Mouse (Mus musculus): ENCODE measurements around the gene Cyp2c38.
"Not testable (repeated sequence)": the region's sequence is repeated elsewhere in the genome, so short reads cannot be mapped to it uniquely, and the experiment has no call there.

Gene Cyp2c38

GRCm38 (mm10) chr19:39462941-39463340 is at the start of gene Cyp2c38:
Gene Cyp2c38, minus strand, starts transcription at chr19:39463075.
- DNase-seq (ENCODE audit: low read depth, low spot score), result no peak

DNA sequence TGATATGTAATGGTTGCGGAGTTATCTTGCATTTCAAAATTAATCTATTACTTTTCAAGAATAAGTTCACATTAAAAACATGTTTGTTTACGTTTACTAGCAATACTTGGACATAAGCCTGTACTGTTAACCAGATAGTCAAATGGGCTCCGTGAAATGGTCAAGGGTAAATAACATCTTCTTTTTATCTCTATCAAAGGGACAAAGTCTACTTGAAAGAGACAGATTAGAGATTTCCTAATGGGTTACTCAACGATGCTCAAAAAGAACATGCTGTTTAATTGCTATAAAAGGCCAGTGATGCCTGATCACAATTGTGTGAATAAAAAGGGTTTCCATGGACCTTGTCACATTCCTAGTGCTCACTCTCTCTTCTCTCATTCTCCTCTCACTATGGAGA is 47.7 kb upstream of the Cyp2c38 start, which contains the start of gene Cyp2c39:
Cyp2c39 (plus strand) TSS at position 329 of the 400 bp plus-strand sequence.
- DNase-seq (ENCODE audit: low read depth, low spot score), result no peak

DNA sequence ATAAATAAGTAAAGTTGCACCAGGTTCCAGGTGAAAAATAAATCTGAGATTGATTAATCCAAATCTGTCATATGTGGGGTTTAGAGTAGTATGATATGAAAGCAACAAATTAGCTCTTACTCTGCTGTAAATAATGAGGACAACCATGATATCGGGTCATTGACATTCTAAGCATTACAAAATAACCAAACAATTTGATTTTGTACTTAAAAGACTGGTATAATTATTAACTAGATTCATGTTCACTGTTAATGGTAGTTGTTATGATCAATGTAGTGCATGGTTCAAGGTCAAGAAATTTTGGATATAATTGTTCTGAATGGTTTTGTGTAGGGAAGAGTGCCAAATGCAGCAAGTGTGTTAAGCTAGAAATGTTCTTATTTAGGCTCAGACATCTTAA is 46.7 kb upstream of the Cyp2c38 start:
- no peak for DNase-seq (ENCODE audit: low read depth, low spot score)

DNA sequence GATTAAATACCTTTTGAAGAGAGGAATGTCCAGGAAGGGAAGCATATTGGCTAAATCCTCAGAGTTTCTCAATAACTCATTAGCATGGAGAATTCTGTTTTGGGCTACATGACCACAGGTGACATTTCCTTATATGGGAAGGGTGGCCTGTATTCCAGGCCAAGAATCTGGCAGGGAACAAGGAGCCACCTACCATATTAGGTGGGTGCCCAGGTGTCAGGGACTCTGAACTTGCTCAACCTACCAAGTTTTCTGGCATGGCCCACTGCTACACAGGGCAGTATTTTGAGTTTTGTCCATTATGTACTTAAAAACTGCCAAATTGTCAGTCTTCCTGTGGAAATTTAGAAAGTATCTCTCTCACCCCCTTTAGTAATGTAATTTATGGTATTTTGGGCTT is 43.5 kb upstream of the Cyp2c38 start:
- no peak for DNase-seq (ENCODE audit: low read depth, low spot score)

DNA sequence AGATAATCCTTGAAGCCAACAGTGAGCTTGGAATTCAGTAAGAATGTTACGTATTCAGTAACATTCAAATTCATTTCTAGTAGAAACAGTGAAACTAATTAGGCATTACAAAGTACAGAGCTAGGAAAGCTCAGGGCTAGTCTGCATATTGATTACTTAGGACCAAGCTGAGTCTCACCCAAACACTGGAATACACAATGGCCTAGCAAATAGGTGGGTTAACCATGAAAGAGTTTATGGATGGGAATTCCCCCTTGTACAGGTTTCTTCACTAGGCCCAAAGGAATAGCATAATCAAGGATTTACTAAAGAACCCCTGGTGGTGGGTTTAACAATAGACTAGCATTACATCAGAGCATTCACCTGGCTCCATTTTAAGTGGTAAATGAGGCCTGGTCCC is 21.1 kb upstream of the Cyp2c38 start:
- DNase-seq (ENCODE audit: low read depth, low spot score), result not testable (repeated sequence)

DNA sequence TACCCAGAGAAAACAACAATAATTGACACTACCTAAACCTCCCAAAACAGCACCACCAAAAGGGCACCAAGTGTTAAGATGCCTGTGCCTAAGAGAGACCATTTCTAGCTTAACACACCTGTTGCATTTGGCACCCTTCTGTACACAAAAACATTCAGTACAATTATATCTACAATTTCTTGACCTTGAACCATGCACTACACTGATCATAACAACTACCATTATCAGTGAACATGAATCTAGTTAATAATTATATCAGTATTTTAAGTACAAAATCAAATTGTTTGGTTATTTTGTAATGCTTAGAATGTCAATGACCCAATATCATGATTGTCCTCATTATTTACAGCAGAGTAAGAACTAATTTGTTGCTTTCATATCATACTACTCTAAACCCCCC is 1.0 kb upstream of the Cyp2c38 start:
- no peak for DNase-seq (ENCODE audit: low read depth, low spot score)

All from retina, adult 2 months (tissue).